Mouse (Mus musculus) thymus, postnatal 4 days (tissue): ENCODE measurements around the gene Pla2g4c.
"Not testable (repeated sequence)": the region's sequence is repeated elsewhere in the genome, so short reads cannot be mapped to it uniquely, and the experiment has no call there.

Experiments used
- DNase-seq: peaks from one replicate; pipeline ENCODE4 v3.0.0; 2021

The Pla2g4c gene

GRCm38 (mm10) chr7:13324316-13324715 lies at the start of gene Pla2g4c:
Pla2g4c (plus strand) TSS chr7:13324655.
- no peak for DNase-seq

GRCm38 (mm10) chr7:13277081-13277480 lies 47.4 kb upstream of the Pla2g4c start, which contains the start of gene Lig1:
Lig1 (plus strand) TSS chr7:13277283.
- no peak for DNase-seq

GRCm38 (mm10) chr7:13277833-13278232 lies 46.6 kb upstream of the Pla2g4c start:
- DNase-seq: no peak

GRCm38 (mm10) chr7:13278308-13278891 lies 46.1 kb upstream of the Pla2g4c start, which contains the start of gene Zswim9:
Zswim9 (minus strand) TSS chr7:13278721.
- peak; percentile 96 for DNase-seq

- DNase-seq: not testable (repeated sequence)
Observed at GRCm38 (mm10) chr7:13278957-13279356, 45.5 kb upstream of the Pla2g4c start.

GRCm38 (mm10) chr7:13288621-13289020 lies 35.8 kb upstream of the Pla2g4c start:
- DNase-seq: no peak

GRCm38 (mm10) chr7:13290041-13290675 lies 34.3 kb upstream of the Pla2g4c start:
- no peak for DNase-seq

- DNase-seq: no peak
Observed at GRCm38 (mm10) chr7:13291370-13291769, 33.1 kb upstream of the Pla2g4c start.

GRCm38 (mm10) chr7:13293878-13294855 lies 30.3 kb upstream of the Pla2g4c start:
- DNase-seq: no peak

GRCm38 (mm10) chr7:13295256-13295655 lies 29.2 kb upstream of the Pla2g4c start:
- DNase-seq: no peak

GRCm38 (mm10) chr7:13297636-13298035 lies 26.8 kb upstream of the Pla2g4c start:
- DNase-seq: no peak

- no peak for DNase-seq
Observed at GRCm38 (mm10) chr7:13298821-13299220, 25.6 kb upstream of the Pla2g4c start.

- no peak for DNase-seq
Observed at GRCm38 (mm10) chr7:13301643-13302042, 22.8 kb upstream of the Pla2g4c start.

GRCm38 (mm10) chr7:13302780-13303179 lies 21.7 kb upstream of the Pla2g4c start:
- peak; percentile 47 for DNase-seq

- no peak for DNase-seq
Observed at GRCm38 (mm10) chr7:13303372-13303771, 21.1 kb upstream of the Pla2g4c start.

GRCm38 (mm10) chr7:13309407-13309806 lies 15.0 kb upstream of the Pla2g4c start:
- DNase-seq: no peak

GRCm38 (mm10) chr7:13310493-13311199 lies 13.8 kb upstream of the Pla2g4c start:
- no peak for DNase-seq

- DNase-seq: no peak
Observed at GRCm38 (mm10) chr7:13311401-13311800, 13.1 kb upstream of the Pla2g4c start.

- DNase-seq: no peak
Observed at GRCm38 (mm10) chr7:13314095-13314597, 10.3 kb upstream of the Pla2g4c start.

- DNase-seq: no peak
Observed at GRCm38 (mm10) chr7:13321424-13321823, 3.0 kb upstream of the Pla2g4c start.

- DNase-seq: no peak
Observed at GRCm38 (mm10) chr7:13330575-13330974, 6.1 kb downstream of the Pla2g4c start.

GRCm38 (mm10) chr7:13355943-13356342 lies 31.5 kb downstream of the Pla2g4c start:
- DNase-seq: no peak

GRCm38 (mm10) chr7:13380588-13380987 lies 56.1 kb downstream of the Pla2g4c start:
- DNase-seq: no peak
